Mouse (Mus musculus): ENCODE results near the gene Tmigd1.
A peak's percentile ranks its signal among the peaks of the same experiment; 100 is the strongest.
"Not testable (repeated sequence)": the region's sequence is repeated elsewhere in the genome, so short reads cannot be mapped to it uniquely, and the experiment has no call there.

Gene Tmigd1

DNA sequence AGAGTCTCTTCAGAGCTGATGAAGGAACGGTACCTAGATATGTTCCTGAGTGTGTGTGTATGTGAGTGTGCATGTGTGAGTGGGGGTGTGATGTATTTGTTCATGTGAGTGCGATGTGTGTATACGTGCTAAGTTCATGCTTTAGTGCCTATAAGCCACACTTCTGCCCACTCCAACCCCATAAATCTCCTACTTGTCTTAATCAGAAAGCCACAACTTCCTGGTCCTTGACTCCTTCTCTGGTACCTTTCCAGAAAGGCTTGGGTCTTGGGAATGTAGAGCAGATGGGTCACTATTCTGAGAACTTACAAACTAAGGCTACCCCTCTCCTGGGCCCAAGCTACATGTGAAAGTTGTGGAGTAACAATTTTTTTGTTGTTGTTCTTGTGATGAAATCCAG lies 3.2 kb upstream of the Tmigd1 start:
- no peak for DNase-seq (ENCODE audit: low read depth)

DNA sequence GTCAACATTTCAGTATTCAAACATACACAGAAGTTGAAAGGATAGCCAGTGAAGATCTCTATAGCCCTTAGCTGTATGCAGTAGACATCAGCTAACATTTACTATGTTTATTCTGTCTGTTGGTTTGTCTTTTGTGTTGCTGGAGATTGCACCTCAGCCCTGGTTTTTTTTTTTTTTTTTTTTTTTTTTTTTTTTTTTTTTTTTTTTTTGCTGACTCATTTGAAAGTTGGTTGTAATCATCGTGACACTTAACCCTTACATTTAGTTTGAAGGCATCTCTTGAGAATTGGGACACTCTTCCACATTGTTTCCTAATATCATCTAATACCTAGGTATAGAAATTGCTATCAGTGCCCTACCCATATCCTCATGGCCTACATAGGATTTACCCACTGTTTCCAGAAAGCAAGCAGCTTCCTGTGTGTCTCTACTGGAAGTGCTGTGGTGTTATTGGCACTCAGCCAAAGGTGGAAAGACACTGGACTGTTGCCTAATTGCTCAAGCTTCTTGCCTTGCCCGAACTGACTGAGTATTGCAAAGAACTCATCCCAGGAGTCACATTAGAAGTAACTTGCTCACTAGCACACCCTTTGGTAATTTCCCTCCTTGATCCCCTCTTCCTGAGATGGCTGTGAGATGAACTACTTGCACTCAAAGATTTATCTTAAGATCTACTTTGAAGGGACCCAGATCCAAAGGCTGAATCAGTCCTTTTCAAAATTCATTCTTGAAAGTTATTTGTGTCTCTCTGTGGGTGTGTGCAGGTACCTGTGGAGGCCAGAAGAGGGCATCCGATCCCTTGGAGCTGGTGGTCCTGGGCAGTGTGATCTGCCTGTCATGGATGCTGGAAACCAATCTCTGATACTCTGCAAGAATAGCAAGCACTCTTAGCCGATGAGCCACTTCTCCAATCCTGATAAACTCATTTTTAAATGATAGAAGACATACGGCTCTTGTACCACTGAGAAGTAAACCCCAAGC lies 1.9 kb upstream of the Tmigd1 start:
- no peak for DNase-seq (ENCODE audit: low read depth)

- no peak for DNase-seq (ENCODE audit: low read depth)
Measured at GRCm38 (mm10) chr11:76904340-76904739, 2.4 kb downstream of the Tmigd1 start.

GRCm38 (mm10) chr11:76908651-76909050 lies 6.7 kb downstream of the Tmigd1 start:
- DNase-seq (ENCODE audit: low read depth) = no peak

DNA sequence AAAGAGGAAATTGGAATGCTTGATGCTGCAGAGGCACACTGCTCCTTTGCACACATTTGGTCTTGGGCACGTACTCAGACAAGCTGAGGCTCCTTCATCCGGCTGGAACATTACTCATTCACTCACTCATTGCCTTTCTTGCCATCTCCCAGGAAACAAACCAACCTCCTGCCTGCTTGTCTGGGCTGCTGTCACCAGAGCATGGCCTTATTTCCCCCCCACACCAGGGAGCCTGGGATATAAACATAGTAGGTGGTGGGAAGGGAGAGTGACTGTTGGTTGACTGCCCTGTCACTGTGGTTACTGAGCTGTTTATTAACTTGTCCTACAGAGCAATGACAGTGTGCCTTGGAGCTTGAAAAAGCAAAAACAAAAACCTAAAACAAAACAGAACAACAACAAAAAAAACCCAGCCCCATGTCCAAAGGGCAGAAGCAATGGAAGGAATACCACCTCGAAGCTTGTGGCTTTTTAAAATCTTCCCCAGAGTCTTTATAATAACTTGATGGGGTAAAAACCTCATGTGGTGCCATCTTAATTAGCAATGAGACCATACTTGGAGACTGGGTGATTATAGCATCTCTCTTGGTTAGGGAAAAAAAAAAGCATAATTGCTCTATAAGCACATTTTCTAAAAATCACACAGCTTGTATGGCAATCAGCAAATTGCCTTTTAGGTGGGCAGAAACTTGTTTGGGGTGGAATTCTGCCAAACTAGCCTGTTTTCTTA lies 9.5 kb downstream of the Tmigd1 start:
- DNase-seq (ENCODE audit: low read depth) = peak; percentile 75

- DNase-seq (ENCODE audit: low read depth) = peak; percentile 87
Measured at GRCm38 (mm10) chr11:76912055-76912395, 10.1 kb downstream of the Tmigd1 start.

- DNase-seq (ENCODE audit: low read depth) = peak; percentile 57
Measured at GRCm38 (mm10) chr11:76914366-76914765, 12.4 kb downstream of the Tmigd1 start.

- DNase-seq (ENCODE audit: low read depth) = no peak
Measured at GRCm38 (mm10) chr11:76916539-76917229, 14.7 kb downstream of the Tmigd1 start.

GRCm38 (mm10) chr11:76917230-76917548 lies 15.2 kb downstream of the Tmigd1 start:
- no peak for DNase-seq (ENCODE audit: low read depth)

GRCm38 (mm10) chr11:76920607-76921006 lies 18.6 kb downstream of the Tmigd1 start:
- no peak for DNase-seq (ENCODE audit: low read depth)

- no peak for DNase-seq (ENCODE audit: low read depth)
Measured at GRCm38 (mm10) chr11:76924759-76925236, 22.8 kb downstream of the Tmigd1 start, which contains the start of gene Blmh. Gene Blmh (plus strand): TSS chr11:76924809.

GRCm38 (mm10) chr11:76928586-76928985 lies 26.6 kb downstream of the Tmigd1 start:
- DNase-seq (ENCODE audit: low read depth) = not testable (repeated sequence)

- no peak for DNase-seq (ENCODE audit: low read depth)
Measured at GRCm38 (mm10) chr11:76933209-76933608, 31.2 kb downstream of the Tmigd1 start.

GRCm38 (mm10) chr11:76936578-76936977 lies 34.6 kb downstream of the Tmigd1 start:
- no peak for DNase-seq (ENCODE audit: low read depth)

DNA sequence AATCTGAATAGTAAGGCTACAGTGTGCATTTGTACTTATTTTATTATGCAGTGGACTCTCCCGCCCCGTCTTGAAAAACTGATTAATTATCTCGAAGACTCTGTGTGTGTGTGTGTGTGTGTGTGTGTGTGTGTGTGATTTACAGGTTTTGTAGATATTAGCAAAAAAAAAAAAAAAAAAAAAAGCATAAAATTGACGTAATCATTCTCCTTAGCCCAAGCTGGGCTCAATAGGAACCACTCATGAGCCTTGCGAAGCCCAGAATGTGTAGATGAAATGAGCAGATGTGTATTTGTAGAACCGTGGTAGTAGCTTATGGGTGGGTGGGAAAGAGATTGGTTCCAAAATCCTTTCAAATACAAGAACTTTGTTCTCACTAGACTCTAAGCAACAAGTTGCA lies 42.9 kb downstream of the Tmigd1 start:
- no peak for DNase-seq (ENCODE audit: low read depth)

- DNase-seq (ENCODE audit: low read depth) = peak; percentile 52
Measured at GRCm38 (mm10) chr11:76945386-76946202, 43.6 kb downstream of the Tmigd1 start.

DNA sequence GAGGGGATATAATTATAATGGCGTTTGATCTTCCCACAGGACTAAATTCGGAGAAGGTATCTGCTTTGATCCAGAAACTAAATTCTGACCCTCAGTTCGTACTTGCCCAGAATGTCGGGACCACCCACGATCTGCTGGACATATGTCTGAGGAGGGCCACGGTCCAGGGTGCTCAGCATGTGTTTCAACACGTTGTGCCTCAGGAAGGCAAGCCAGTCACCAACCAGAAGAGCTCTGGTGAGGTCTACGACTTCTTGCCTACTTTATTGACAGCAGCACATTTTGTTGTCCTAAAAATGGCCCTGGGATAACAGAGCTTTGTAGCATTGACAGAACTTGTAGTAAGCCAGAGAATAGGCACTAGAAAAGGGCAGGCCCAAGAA lies 44.2 kb downstream of the Tmigd1 start:
- DNase-seq (ENCODE audit: low read depth) = no peak

DNA sequence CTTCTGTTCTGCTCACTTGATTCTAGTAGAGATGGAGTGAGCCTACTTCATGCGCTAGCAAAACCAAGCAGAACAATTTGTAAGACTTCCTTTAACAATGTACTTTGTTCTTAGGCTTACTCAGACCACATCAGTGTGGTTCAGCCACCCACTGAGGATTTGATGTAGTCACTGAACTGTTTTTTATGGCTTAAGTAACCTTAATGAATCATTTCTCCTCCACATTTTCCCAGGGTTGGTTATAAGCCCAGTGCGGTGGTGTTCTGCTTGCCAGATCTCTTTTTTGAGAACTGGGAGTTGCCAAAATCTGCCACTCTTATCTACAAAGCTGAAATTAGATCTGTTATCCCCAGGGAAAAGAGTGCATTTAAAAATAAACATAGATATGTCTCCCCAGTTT lies 51.6 kb downstream of the Tmigd1 start:
- peak; percentile 91 for DNase-seq (ENCODE audit: low read depth)

GRCm38 (mm10) chr11:76965703-76966102 lies 63.7 kb downstream of the Tmigd1 start:
- no peak for DNase-seq (ENCODE audit: low read depth)

All from fibroblast of lung, adult 2 months (primary cell).